Mouse (Mus musculus): ENCODE results near the gene Nxf1. TPM values are rescaled to one million over a fixed set of nuclear protein-coding genes. Genes with fewer than 3 reads are reported as not detected.

Gene Nxf1
- polyA plus RNA-seq, 1 experiment from 2014 or later, result 200 TPM

- peak; percentile 98 for ATAC-seq
- peak within 1 kb of the TSS; percentile 96 for H3K27ac ChIP-seq (ENCODE audit: low read length)
- peak within 1 kb of the TSS; percentile 68 for H3K9ac ChIP-seq (replicated peaks; ENCODE audit: low read depth, low read length)
- peaks cover 3% of the 10 kb centered on the region; the same call in 1 of the 2 replicates for H3K36me3 ChIP-seq (ENCODE audit: control insufficient read depth, insufficient read depth)
- H3K4me1 ChIP-seq (replicated peaks; ENCODE audit: control insufficient read depth, insufficient read depth, low read length), result peaks cover 18% of the 10 kb centered on the region
- H3K4me2 ChIP-seq (ENCODE audit: low read length), result peak within 1 kb of the TSS; percentile 82
- WGBS, result under 1% methylated on average over 30 of the region's 30 CpGs
- no peaks in the 10 kb centered on the region for H3K9me3 ChIP-seq (ENCODE audit: control insufficient read depth, low read length)
- no peaks in the 10 kb centered on the region for H3K27me3 ChIP-seq (replicated peaks; ENCODE audit: control insufficient read depth, insufficient read depth, low read length)
- peak within 1 kb of the TSS; percentile 71 for H3K4me3 ChIP-seq (replicated peaks; ENCODE audit: low read length)
Observed at GRCm38 (mm10) chr19:8802130-8802821, 45.4 kb downstream of the Nxf1 start, which contains the start of gene Zbtb3. Gene Zbtb3, plus strand, starts transcription at chr19:8802555.

DNA sequence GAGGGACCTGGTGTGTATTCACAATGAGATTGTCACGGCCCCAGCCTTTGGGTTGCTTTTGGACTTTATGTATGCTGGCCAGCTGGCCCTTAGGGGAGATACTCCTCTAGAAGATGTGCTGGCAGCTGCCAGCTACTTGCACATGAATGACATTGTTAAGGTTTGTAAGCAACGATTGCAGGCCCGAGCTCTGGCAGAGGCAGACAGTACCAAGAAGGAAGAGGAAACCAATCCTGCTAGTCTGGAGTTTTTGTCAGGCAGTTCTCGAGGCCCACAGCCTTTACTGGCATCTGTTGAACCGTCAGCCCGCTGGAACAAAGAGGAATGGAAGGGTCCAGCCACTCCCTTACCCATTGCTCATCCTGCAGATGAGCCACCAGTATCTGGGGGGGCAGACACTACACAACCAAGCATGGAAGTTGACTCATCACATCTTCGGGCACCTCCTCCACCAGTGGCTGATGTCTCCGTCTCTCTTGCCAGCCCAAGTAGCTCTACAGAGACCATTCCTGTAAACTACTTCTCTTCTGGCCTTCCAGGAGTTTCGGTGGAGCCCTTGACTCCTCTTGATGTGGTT is 46.4 kb downstream of the Nxf1 start:
- Histone ChIP-seq H3K4me1 (replicated peaks; ENCODE audit: control insufficient read depth, insufficient read depth, low read length) (peaks cover 11% of the 10 kb centered on the region), H3K4me2 (ENCODE audit: low read length) (peak overlapping the region; percentile 82), H3K4me3 (replicated peaks; ENCODE audit: low read length) (no peak overlapping the region), H3K9ac (replicated peaks; ENCODE audit: low read depth, low read length) (no peak overlapping the region), H3K27ac (ENCODE audit: low read length) (no peak overlapping the region), H3K9me3 (ENCODE audit: control insufficient read depth, low read length) (no peaks in the 10 kb centered on the region), H3K36me3 (ENCODE audit: control insufficient read depth, insufficient read depth) (peaks cover 3% of the 10 kb centered on the region; the same call in 1 of the 2 replicates), H3K27me3 (replicated peaks; ENCODE audit: control insufficient read depth, insufficient read depth, low read length) (no peaks in the 10 kb centered on the region)
- 87% methylated on average over 9 of the region's 9 CpGs for WGBS
- ATAC-seq, result no peak

GRCm38 (mm10) chr19:8803879-8804660 is 47.2 kb downstream of the Nxf1 start:
- Histone ChIP-seq H3K4me2 (ENCODE audit: low read length) (no peak overlapping the region), H3K4me1 (replicated peaks; ENCODE audit: control insufficient read depth, insufficient read depth, low read length) (peaks cover 11% of the 10 kb centered on the region), H3K36me3 (ENCODE audit: control insufficient read depth, insufficient read depth) (peaks cover 5% of the 10 kb centered on the region; the same call in 1 of the 2 replicates), H3K27me3 (replicated peaks; ENCODE audit: control insufficient read depth, insufficient read depth, low read length) (no peaks in the 10 kb centered on the region), H3K9ac (replicated peaks; ENCODE audit: low read depth, low read length) (no peak overlapping the region), H3K27ac (ENCODE audit: low read length) (no peak overlapping the region), H3K4me3 (replicated peaks; ENCODE audit: low read length) (no peak overlapping the region), H3K9me3 (ENCODE audit: control insufficient read depth, low read length) (no peaks in the 10 kb centered on the region)
- WGBS, result 94% methylated on average over 11 of the region's 11 CpGs
- ATAC-seq, result no peak

GRCm38 (mm10) chr19:8806810-8807209 is 49.9 kb downstream of the Nxf1 start:
- H3K4me3 ChIP-seq (replicated peaks; ENCODE audit: low read length), result no peak overlapping the region
- no peaks in the 10 kb centered on the region for H3K9me3 ChIP-seq (ENCODE audit: control insufficient read depth, low read length)
- H3K4me2 ChIP-seq (ENCODE audit: low read length), result no peak overlapping the region
- 90% methylated on average over 5 of the region's 5 CpGs for WGBS
- peaks cover 19% of the 10 kb centered on the region for H3K36me3 ChIP-seq (ENCODE audit: control insufficient read depth, insufficient read depth)
- ATAC-seq, result no peak
- peaks cover 8% of the 10 kb centered on the region for H3K4me1 ChIP-seq (replicated peaks; ENCODE audit: control insufficient read depth, insufficient read depth, low read length)
- H3K27me3 ChIP-seq (replicated peaks; ENCODE audit: control insufficient read depth, insufficient read depth, low read length), result no peaks in the 10 kb centered on the region
- no peak overlapping the region for H3K27ac ChIP-seq (ENCODE audit: low read length)
- no peak overlapping the region for H3K9ac ChIP-seq (replicated peaks; ENCODE audit: low read depth, low read length)

- Histone ChIP-seq H3K9me3 (ENCODE audit: control insufficient read depth, low read length) (no peaks in the 10 kb centered on the region), H3K36me3 (ENCODE audit: control insufficient read depth, insufficient read depth) (0 out of 2 replicates have a peak, but pooled peaks cover 4% of the 10 kb centered on the region), H3K4me3 (replicated peaks; ENCODE audit: low read length) (no peak overlapping the region), H3K27me3 (replicated peaks; ENCODE audit: control insufficient read depth, insufficient read depth, low read length) (no peaks in the 10 kb centered on the region), H3K27ac (ENCODE audit: low read length) (no peak overlapping the region), H3K4me2 (ENCODE audit: low read length) (0 out of 2 replicates have a peak overlapping the region, but pooled peaks have one; percentile 9), H3K4me1 (replicated peaks; ENCODE audit: control insufficient read depth, insufficient read depth, low read length) (peaks cover 30% of the 10 kb centered on the region), H3K9ac (replicated peaks; ENCODE audit: low read depth, low read length) (no peak overlapping the region)
- no peak for ATAC-seq
- 70% methylated on average over 11 of the region's 11 CpGs for WGBS
Observed at GRCm38 (mm10) chr19:8815812-8816211, 58.9 kb downstream of the Nxf1 start.

DNA sequence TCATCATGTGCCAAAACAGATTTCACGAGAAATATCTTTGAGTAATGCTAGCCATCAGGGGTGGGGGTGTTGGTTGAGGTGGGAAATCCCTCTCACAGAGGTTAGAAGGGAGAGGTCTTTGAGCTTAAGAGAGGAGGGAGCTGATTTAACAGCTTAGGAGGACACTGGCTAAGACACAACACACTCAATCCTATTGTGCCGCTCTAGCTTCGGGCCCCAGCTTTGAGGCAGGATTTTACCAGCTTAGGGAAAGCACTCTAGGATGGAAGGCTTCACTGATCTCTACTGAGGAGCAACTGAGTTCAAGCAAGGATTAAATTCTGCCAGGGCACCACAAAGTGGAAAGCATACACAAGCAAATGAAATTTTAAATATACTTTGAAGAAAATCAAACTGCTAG is 60.1 kb downstream of the Nxf1 start:
- Histone ChIP-seq H3K27me3 (replicated peaks; ENCODE audit: control insufficient read depth, insufficient read depth, low read length) (no peaks in the 10 kb centered on the region), H3K9ac (replicated peaks; ENCODE audit: low read depth, low read length) (0 out of 2 replicates have a peak overlapping the region, but pooled peaks have one; percentile 33), H3K4me1 (replicated peaks; ENCODE audit: control insufficient read depth, insufficient read depth, low read length) (peaks cover 36% of the 10 kb centered on the region), H3K4me3 (replicated peaks; ENCODE audit: low read length) (no peak overlapping the region), H3K9me3 (ENCODE audit: control insufficient read depth, low read length) (no peaks in the 10 kb centered on the region), H3K4me2 (ENCODE audit: low read length) (peak overlapping the region; percentile 12), H3K27ac (ENCODE audit: low read length) (no peak overlapping the region), H3K36me3 (ENCODE audit: control insufficient read depth, insufficient read depth) (no peaks in the 10 kb centered on the region)
- ATAC-seq, result no peak
- 63% methylated on average over 3 of the region's 3 CpGs for WGBS

DNA sequence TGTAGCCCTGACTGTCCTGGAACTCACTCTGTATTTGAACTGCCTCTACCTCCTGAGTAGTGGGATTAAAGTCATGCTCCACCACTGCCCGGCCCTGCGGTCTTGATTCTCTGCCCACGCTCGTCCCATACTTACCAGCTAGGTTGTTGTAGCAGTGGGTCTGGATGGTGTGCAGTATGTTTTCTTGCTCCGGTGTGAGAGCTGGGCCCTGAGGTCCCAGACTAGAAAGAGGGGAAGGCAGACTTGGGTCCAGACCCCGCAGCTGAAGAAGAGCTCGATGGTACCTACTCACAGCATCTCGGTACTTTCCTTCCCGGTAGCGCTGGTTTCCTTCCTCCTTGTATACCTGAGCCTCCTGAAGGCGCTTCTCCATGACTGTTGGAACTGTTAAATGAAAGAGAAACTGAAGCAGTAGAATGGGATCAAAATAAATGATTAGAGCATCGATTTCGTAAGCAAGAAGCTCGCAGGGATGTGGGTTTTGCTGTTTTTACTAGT is 61.5 kb downstream of the Nxf1 start:
- Histone ChIP-seq H3K9ac (replicated peaks; ENCODE audit: low read depth, low read length) (peak overlapping the region; percentile 61), H3K27ac (ENCODE audit: low read length) (peak overlapping the region; percentile 90), H3K4me1 (replicated peaks; ENCODE audit: control insufficient read depth, insufficient read depth, low read length) (peaks cover 48% of the 10 kb centered on the region), H3K9me3 (ENCODE audit: control insufficient read depth, low read length) (no peaks in the 10 kb centered on the region), H3K4me3 (replicated peaks; ENCODE audit: low read length) (peak overlapping the region; percentile 99), H3K27me3 (replicated peaks; ENCODE audit: control insufficient read depth, insufficient read depth, low read length) (no peaks in the 10 kb centered on the region), H3K4me2 (ENCODE audit: low read length) (peak overlapping the region; percentile 92), H3K36me3 (ENCODE audit: control insufficient read depth, insufficient read depth) (no peaks in the 10 kb centered on the region)
- ATAC-seq, result no peak
- whole genome bisulfite sequencing, result 25% methylated on average over 14 of the region's 14 CpGs

DNA sequence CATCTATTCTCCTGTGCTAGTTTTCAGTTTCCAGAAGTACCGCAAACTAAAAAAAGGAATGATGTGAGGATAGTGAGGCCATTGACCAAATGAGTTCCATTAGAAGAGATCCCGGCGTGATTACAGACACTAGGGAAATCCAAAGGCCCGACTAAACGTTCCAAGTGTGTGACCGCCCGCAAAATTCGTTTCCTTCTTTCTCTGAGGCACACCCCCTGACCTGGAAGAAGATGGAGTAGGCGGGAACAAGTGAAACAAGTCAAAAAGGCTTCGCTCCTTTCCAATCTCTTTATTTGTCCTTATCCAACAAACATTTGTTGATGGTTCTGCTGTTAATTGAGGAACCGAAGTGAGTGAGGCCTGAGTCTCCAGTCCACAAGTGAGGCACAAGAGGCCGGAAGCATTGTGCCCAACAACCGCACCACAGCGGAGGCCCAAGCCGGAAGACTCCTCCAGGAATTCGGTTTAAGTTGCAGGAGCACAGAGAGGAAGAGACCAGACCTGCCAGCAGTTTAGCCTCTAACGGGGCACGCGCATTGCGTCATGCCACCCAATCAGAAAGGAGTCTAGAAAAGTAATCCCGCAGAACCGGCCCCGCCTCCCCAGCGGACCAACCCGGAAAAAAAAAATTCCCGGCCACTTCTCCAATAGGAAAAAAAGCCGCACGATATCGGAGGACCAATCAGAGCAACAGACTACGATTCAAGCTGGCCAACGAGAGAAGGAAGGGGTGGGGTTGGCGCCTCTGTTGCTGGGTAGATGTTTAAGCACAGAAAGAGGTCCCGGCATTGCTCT is 62.1 kb downstream of the Nxf1 start, which contains the start of gene Ttc9c:
Gene Ttc9c, minus strand, starts transcription at position 533 of the 795 bp plus-strand sequence.
- H3K4me3 ChIP-seq (replicated peaks; ENCODE audit: low read length), result peak within 1 kb of the TSS; percentile 99
- H3K27me3 ChIP-seq (replicated peaks; ENCODE audit: control insufficient read depth, insufficient read depth, low read length), result no peaks in the 10 kb centered on the region
- peak within 1 kb of the TSS; percentile 100 for H3K27ac ChIP-seq (ENCODE audit: low read length)
- H3K9me3 ChIP-seq (ENCODE audit: control insufficient read depth, low read length), result no peaks in the 10 kb centered on the region
- WGBS, result under 1% methylated on average over 33 of the region's 33 CpGs
- H3K9ac ChIP-seq (replicated peaks; ENCODE audit: low read depth, low read length), result peak within 1 kb of the TSS; percentile 93
- peak within 1 kb of the TSS; percentile 92 for H3K4me2 ChIP-seq (ENCODE audit: low read length)
- ATAC-seq, result peak; percentile 91
- peaks cover 50% of the 10 kb centered on the region for H3K4me1 ChIP-seq (replicated peaks; ENCODE audit: control insufficient read depth, insufficient read depth, low read length)
- H3K36me3 ChIP-seq (ENCODE audit: control insufficient read depth, insufficient read depth), result no peaks in the 10 kb centered on the region; the same call in 1 of the 2 replicates
